3 mouse cellular contexts compared by ENCODE assay signal in genomic region chr1:78501856-78502255, GRCm38 (mm10). TPM values are rescaled to one million over a fixed set of nuclear protein-coding genes. Genes with fewer than 3 reads are reported as not detected.
"Had no signal": no experiment of that assay in that cellular context is flagged by ENCODE, and none has a peak within 500 bp of the region (broad histone marks: within the 10 kb centered on the region; RNA-seq: fewer than 3 reads in every experiment).

No protein-coding gene starts in this region.

RNA-seq across cellular contexts. Expression of gene Mogat1, which starts 8.9 kb away (rescaled TPM):
- polyA plus RNA-seq: macrophage; midbrain, embryonic 11.5 days had no signal

RNA-seq across cellular contexts. Expression of gene BC035947, which starts 10.1 kb away (rescaled TPM):
- polyA plus RNA-seq: macrophage; thymus, adult 2 months had no signal
